Mouse (Mus musculus): ENCODE data around the gene Arl6ip6.

Gene Arl6ip6

DNA sequence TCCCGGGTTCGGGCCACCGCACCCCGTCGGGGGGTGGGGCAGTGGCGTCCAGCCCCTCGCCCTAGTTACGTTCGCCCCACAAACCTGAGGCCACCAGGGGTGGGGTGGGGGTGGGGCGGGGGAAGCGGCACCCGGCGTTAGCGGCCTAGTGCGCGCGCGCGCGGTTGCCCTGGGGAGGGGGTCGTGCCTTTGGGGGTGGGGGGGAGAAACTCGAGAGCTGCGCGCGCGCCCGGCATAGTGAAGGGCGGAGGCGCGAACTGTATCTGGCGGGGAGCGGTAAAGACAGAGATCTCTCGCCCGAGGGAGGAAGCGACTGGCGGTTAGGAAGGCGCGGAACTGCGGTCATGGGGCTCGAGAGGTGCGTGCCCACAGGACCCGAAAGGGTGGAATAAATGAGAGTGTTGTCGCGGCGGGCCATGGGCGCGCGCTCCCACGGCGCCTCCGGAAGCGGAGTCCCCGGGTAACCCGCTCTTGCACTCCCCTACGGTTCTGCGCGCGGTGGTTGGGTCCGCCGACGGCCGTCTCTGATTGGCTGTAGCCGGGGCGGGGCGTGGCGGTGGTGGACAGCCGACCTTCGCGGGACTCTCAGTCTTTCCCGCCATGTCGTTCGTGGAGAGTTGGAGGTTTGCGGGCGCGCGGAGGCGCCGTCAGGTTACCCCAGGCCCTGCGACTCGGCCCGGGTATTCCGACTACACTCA lies at the start of gene Arl6ip6:
TSS of gene Arl6ip6 (plus strand) at position 204 of the 698 bp plus-strand sequence.
- peak; percentile 98 to 99 for DNase-seq

DNA sequence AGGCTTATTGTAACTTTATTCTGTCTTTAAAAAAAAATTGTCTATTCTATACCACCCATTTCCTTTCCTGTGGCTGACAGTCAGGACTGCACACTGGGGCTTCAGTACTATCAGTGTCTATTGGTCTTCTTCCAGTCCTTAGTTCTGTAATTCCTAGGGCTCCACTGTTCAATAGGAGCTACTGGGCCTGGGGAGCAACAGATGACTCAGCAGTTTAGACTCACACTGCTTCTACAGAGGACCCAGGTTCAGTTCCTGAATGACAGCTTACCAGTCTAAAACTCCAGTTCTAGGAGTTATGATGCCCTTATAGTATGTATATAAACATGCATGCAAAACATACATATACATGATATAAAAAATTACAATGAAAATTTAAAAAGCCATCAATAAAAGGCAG lies 44.7 kb upstream of the Arl6ip6 start:
- no peak for DNase-seq

- no peak for DNase-seq
Observed at GRCm38 (mm10) chr2:53173966-53174365, 17.6 kb upstream of the Arl6ip6 start.

GRCm38 (mm10) chr2:53178966-53179365 lies 12.6 kb upstream of the Arl6ip6 start:
- DNase-seq: no peak

- DNase-seq: no peak
Observed at GRCm38 (mm10) chr2:53179876-53180275, 11.7 kb upstream of the Arl6ip6 start.

- DNase-seq: peak in 1 of 2 experiments; percentile 43
Observed at GRCm38 (mm10) chr2:53189811-53190210, 1.7 kb upstream of the Arl6ip6 start.

GRCm38 (mm10) chr2:53190684-53191511 lies 628 bp upstream of the Arl6ip6 start, which contains the start of gene Prpf40a:
Gene Prpf40a (minus strand): TSS chr2:53191284.
- peak; percentile 99 to 100 for DNase-seq

DNA sequence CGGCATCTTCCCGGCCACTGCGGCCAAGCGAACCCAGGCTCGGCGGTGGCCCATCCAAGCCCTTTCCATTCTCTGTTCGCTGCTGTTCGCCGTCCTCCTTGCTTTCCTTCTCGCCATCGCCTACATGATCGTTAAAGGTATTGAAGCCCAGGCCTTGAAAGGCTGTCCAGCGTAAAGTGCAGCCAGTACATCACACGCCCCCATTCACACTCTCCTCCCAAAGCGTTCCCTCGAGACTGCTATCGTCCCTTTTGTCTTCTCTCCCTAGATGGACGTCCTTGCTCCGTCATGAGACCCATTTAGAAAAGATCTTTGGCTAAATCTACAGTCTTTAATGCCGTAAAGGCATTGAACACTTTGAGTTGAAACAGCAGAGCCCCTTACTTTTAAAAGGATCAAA lies 860 bp downstream of the Arl6ip6 start:
- no peak for DNase-seq

- no peak for DNase-seq
Observed at GRCm38 (mm10) chr2:53196431-53196830, 4.9 kb downstream of the Arl6ip6 start.

DNA sequence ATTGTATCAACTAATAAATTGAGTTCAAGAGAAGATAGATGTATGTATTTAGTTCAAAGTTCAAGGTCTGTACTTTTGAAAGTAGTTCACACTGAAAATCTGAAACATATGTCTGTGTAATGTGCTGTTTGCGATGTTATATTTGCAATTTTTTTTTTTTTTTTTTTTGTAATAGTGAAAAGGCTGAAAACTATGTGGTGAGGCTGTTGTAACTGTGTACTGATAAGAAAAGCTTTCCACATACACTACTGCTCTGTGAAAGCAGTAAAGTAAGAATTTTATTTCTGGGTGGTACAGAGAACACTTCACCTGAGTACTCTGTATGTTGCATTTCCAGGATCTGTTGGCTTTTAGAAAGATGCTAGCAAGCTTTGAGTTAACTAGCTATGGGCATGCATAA lies 7.7 kb downstream of the Arl6ip6 start:
- no peak for DNase-seq

GRCm38 (mm10) chr2:53200164-53200885 lies 8.8 kb downstream of the Arl6ip6 start:
- DNase-seq: no peak

DNA sequence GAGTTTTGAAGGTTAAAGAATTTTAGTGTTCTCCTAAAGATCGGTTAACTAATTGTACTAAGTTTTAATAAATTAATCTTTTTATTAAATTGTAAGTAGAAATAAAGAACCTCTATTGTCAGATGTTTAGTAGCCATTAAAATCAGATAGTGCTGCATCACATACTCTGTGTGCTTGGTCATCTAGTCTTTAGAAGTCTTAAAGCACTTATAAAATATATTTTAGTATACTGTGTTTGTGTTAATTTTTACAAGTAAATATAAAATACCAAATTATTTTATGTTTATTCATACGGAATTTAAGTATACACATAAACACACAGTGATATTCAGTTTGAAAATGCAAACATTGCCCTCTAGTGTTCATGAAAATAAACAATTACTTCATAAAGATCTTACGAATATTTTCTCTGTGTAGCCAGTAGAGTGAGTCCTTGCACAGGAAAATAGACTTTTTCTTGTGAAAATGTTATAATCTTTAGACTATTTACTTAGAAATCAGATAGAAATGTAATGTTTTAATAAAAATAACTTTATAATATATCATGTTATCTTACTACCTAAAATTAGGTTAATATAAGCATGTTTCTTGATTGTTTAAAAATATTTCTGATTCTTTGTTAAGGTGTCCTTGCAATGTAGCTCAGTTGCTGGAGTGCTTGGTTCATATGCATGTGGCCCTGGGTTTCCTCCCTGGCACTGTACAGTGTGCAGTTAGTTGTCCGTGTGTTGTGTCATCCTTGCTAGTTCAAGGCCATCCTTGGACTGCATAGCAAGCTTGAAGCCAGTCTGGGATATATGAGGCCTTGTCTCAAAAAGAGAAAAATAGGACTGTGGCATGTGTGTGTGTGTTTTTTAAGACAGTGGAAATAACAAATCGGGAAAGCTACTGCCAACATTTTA lies 13.1 kb downstream of the Arl6ip6 start:
- DNase-seq: no peak

DNA sequence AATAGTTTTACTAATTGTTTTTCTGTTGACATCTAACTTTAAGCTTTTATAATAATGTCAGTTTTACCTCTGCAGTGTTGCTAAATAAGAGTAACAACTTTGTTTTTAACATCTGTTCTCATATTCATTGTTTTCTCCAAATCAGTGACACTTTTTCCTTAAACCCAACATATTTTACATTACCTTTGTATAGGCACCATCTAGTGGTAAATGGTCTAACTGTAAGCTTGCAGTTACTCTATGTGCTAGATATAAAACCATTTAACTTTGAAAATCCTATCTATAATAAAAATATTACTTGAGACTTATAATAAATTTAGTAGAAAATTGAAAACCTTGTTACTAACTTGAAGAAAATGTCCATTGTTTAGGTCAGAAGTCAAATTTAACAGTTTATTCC lies 15.2 kb downstream of the Arl6ip6 start:
- DNase-seq: no peak

- no peak for DNase-seq
Observed at GRCm38 (mm10) chr2:53213493-53213892, 22.0 kb downstream of the Arl6ip6 start.

DNA sequence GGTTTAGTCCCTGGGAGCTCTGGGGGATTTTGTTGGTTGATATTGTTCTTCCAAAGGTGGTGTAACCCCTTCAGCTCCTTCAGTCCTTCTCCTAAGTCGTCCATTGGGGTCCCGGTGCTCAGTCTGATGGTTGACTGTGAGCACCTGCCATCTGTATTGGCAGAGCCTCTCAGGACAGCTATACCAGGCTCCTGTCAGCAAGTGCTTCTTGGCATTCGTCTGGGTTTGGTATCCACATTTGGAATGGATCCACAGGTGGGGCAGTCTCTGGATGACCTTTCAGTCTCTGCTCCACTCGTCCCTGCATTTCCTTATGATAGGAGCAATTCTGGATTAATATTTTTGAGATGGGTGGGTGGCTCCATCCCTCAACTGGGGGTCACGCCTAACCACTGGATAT lies 30.7 kb downstream of the Arl6ip6 start:
- no peak for DNase-seq

DNA sequence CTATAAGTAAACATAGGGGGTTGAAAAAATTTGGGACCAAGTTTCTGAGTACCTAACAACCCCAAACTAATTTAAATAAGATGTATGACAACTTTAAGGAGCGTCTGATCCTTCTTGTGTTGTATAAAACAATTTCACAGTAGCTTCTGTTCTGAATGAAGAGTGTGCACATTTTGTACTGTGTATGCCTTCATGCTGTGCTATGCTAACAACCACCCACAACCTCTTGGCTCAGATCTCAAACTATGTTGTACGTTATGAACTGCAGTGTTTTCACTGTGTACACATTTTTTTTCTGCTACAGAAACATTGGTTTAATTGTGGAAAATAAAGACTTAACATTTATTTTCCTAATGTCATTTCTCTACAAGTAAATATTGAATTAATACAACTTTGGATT lies 65.5 kb downstream of the Arl6ip6 start:
- DNase-seq: no peak

All from kidney, postnatal 25 days (tissue).